Mouse (Mus musculus) left cerebral cortex, postnatal 14 days (tissue): ENCODE measurements around the gene Tiam1. TPM values are rescaled to one million over a fixed set of nuclear protein-coding genes. Genes with fewer than 3 reads are reported as not detected.
"Not testable (repeated sequence)": the region's sequence is repeated elsewhere in the genome, so short reads cannot be mapped to it uniquely, and the experiment has no call there.

ENCODE experiments used
- DNase-seq, 2 experiments: peaks; one replicate each; pipeline ENCODE4 v3.0.0; 2021 to 2022; ENCODE audit warnings: low spot score in 2 of 2, mixed read lengths in 1 of 2
- intact Hi-C: fragments of 180-260 bp; cut with DNase I; formaldehyde crosslinking; loops from one replicate; pipeline ENCODE4 v1.15.1; 2025
- total RNA-seq, 2 experiments: library from RNA; stranded (reverse); gene quantifications; 2 replicates each; pipeline ENCODE4 v1.2.3; 2021

The Tiam1 gene
- total RNA-seq, 2 experiments from 2014 or later: 88.5 to 101 TPM

GRCm38 (mm10) chr16:90078806-90079381 lies 64.7 kb downstream of the Tiam1 start:
- intact Hi-C loops: no loop called here
- DNase-seq: no peak

- intact Hi-C loops: no loop called here
- DNase-seq: no peak
These were observed 70.1 kb downstream of the Tiam1 start for GRCm38 (mm10) chr16:90073510-90073909.

DNA sequence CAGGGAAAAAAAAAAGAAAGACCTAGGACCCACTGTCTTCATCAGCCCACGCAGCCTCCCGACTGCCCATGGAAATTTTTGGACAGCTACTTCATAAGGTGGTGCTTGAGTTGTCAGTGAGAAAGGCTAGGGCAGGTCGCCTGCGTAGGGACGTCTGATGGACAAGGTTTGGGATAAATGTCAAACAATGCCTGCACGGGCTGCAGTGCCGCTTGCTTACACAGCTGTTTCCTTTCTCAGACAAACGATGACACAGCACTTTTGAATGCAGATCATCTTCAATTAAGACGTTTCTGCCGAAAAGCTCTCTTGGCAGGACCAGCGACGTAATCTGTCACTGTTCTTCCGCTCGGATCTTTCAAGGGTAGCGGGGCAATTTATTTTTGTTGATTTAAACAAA lies 70.9 kb downstream of the Tiam1 start:
- peak in 1 of 2 experiments; percentile 43 for DNase-seq
- intact Hi-C loops: no loop called here

GRCm38 (mm10) chr16:90071125-90071524 lies 72.4 kb downstream of the Tiam1 start:
- intact Hi-C loops, DNase-seq: not testable (repeated sequence)

- intact Hi-C loops: no loop called here
- DNase-seq: peak in 1 of 2 experiments; percentile 62
These were observed 73.5 kb downstream of the Tiam1 start for GRCm38 (mm10) chr16:90070104-90070503.

GRCm38 (mm10) chr16:90069197-90069596 lies 74.4 kb downstream of the Tiam1 start:
- DNase-seq: no peak
- intact Hi-C loops: no loop called here

DNA sequence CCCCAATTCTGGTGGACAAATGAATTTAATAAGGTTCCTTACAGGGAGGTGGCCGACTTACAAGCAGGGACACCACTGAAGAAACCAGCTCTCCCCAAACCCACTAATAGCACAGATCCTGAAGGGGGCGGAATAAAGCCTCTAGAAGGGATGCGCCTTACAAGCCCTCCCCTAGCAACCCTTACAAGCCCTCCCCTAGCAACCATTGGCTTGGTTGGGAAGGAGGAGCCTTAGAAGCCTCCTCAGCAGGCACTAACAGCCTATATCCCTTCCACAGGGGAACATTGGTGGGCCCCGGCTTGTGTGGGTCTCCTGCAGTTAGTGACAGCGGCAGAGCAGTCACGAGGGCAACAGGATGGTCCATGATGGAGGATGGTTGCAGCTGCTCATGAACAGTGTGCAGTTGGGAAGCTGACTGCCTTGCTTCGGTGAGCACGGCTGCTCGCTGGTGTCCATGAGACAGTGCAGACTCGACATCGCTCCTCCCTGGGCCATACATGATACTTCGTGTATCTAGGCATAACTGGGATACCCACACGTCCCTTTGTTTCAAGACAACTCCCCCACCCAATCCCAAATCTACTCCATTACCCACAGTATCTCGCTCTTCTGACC lies 90.6 kb downstream of the Tiam1 start:
- intact Hi-C loops: loop anchor here (5.0 kb wide), 1 partner anchor 114 kb away; no protein-coding TSS in a partner anchor

GRCm38 (mm10) chr16:90052409-90052808 lies 91.2 kb downstream of the Tiam1 start:
- DNase-seq: peak in 1 of 2 experiments; percentile 59

More for the DNA sequence above, 90.6 kb downstream of the Tiam1 start:
- peak in 1 of 2 experiments; percentile 78 for DNase-seq

GRCm38 (mm10) chr16:90051051-90051450 lies 92.5 kb downstream of the Tiam1 start:
- intact Hi-C loops: loop anchor here (5.0 kb wide), 1 partner anchor 116 kb away; no protein-coding TSS in a partner anchor

More at GRCm38 (mm10) chr16:90052409-90052808, 91.2 kb downstream of the Tiam1 start:
- intact Hi-C loops: loop anchor here (5.0 kb wide), 1 partner anchor 115 kb away; no protein-coding TSS in a partner anchor

GRCm38 (mm10) chr16:90047841-90048240 lies 95.7 kb downstream of the Tiam1 start:
- no peak for DNase-seq
- intact Hi-C loops: no loop called here

More at GRCm38 (mm10) chr16:90051051-90051450, 92.5 kb downstream of the Tiam1 start:
- no peak for DNase-seq

DNA sequence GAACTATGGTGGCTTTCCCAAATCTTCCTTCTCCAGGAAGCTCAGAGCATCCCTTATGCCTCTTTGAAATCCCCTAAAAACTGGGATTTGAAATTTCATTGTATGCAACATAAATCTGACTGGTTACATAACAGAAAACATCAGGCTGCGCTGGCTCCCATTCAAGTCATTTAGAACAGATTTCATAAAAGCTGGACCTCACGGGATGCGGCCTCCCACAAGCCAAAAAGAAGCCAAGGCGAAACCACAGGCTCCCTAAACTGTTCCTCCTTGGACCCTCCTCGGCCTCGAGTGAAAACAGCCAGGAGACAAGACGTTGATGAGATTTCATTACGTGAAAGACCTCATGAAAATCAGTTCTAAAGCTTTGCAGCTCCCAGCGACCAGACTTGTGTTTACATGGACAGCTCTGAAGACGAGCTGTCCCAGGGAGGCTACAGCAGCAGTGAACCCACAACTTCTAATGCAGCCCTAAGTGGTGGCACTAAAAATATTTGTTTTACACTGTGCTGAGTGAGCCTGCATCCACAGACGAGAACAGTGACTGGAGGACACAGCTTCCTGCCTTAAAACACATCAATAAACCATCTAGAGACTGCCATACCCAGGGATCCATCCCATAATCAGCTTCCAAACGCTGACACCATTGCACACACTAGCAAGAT lies 96.9 kb downstream of the Tiam1 start:
- DNase-seq: peak in 1 of 2 experiments; percentile 35
- intact Hi-C loops: no loop called here

GRCm38 (mm10) chr16:90045611-90046010 lies 98.0 kb downstream of the Tiam1 start:
- intact Hi-C loops: no loop called here
- no peak for DNase-seq

DNA sequence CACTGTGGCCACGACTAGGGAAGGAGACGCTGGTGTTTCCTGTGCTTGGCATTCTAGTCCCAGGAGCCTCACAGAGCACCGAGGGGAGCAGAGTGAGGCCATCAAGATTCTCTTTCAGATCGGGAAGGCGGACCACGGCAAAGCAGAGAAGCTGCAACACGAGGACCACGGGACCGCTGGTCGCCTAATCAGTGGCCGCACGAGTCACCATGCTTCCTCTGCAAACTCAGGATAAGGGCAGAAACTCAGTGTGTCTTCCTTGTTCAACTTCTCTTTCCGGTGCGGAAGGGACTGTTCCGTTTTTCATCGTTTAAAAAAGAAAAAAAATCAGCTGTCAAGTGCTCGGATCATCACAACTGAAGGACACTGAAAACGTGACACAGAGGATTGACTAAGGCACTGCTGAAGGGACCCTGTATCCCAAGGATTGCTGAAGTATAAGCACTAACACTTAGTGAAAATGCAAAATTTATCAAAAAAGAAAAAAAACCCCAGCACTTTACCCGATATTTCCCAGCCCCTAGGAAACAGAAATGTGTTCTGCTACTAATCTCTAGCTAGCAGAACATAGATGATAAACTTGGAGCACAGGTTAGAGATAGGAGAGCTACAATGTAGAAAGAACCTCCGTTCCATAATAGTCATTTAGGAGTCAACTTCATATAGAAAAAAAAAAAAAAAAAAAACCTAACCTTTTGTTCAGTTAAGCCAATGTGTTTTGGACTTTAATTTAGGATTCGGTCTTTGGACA lies 99.4 kb downstream of the Tiam1 start:
- no peak for DNase-seq
- intact Hi-C loops: no loop called here

DNA sequence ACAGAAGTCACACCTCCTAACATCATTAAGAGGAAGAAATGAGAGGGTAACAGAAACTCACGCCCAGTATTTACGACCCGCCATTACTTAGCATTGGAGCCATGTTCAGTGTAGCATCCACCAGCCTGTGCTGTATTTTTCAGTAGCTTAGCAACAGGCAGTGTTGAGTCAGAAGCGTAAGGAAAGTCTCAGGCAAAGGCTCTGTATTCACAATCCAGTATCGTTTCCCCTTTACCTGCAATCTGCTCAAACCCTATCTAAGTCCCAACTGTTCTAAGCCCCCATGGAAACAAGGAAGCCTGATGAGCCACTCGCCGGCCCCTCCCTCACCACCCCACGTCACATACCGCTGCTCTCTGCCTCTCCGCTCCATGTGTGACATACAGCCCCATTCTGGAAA lies 100.7 kb downstream of the Tiam1 start:
- peak; percentile 40 to 71 for DNase-seq
- intact Hi-C loops: no loop called here

GRCm38 (mm10) chr16:90042386-90042785 lies 101.2 kb downstream of the Tiam1 start:
- no peak for DNase-seq
- intact Hi-C loops: no loop called here

DNA sequence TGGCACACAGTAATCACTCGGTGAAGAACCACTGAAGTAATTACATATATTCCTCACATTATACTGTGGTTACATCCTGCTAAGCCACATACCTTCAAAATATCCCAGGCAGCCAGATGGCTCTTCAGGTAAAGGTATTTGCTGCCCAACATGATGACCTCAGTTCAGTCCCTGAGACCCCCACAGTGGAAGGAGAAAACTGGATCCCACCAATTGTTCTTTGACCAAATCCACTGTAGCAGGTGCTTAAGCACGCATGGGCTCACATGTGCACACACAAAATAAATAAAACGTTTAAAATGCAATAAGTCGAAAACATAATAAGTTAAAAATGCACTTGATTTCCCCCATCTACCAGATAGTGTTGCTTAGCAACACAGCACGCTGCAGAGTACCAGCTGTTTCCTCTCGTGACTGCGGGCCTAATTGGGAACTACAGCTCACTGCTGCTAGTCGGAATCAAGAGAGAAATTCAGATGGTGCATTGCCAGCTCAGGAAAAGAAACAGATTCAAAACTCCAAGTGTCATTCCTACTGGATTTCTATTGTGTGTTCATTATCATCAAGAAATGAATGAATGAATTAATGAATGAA lies 102.7 kb downstream of the Tiam1 start:
- intact Hi-C loops: no loop called here
- DNase-seq: peak; percentile 79 to 89

DNA sequence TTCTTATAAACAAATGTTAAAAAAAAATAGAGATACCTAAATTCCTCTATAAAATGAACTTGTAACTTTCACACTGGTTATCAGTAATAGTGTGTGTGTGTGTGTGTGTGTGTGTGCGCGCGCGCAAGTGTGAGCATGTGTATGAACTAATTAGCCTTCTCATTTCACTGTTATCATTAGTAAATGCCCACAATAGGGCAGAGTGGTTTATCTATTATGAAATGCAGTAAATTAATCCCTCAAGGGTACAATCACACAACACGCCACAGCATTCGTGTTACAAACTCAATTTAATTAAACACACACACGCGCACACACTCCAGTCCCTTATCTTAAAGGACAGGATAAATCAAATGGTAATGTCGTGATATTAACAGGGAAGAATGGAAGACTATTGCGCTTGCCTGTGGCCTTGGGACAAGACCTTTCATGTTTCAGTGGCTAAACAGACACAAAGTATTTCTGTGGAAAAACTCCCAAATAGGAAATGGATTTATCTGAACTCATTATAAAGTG lies 107.9 kb downstream of the Tiam1 start:
- no peak for DNase-seq
- intact Hi-C loops: no loop called here

GRCm38 (mm10) chr16:90030355-90030754 lies 113.2 kb downstream of the Tiam1 start:
- DNase-seq: no peak
- intact Hi-C loops: no loop called here

- no peak for DNase-seq
- intact Hi-C loops: no loop called here
These were observed 115.7 kb downstream of the Tiam1 start for GRCm38 (mm10) chr16:90027886-90028285.
